Mouse (Mus musculus): ENCODE data around the gene Snx32.

DNA sequence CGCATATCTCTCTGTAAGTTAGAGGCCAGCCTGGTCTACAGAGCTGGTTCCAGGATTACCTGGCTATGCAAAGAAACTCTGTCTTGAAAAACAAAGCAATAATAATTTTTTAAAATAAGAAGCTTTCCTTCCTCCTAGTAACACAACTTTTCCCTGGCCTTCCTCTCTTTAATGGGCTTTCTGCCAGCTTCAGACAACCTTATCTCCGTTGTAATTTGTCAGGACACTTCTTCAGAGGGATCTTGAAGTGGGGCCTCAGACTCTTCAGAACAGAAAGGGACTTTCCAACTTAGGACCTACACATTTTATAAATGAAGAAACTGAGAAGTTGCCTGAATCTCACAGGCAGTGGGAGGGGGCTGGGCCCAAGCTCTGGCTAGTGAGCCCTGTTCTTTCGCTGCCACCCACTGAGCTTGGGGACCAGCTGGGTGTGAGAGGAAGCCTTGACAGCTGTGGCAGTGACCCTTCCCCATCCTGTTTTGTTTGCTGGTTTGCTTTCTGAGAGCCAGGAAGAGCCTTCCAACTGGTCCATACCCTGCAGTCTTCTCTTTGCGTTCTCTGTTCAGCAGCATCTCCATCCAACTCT, 37.2 kb upstream of the Snx32 start:
- no peak for TF ChIP-seq POLR2A (IDR thresholded peaks at IDR 0.05; ENCODE audit: insufficient read depth, low read depth, low read length)
- TF ChIP-seq CTCF (IDR thresholded peaks at IDR 0.05; ENCODE audit: insufficient read depth, low read depth, low read length) = no peak
